8 mouse cellular contexts compared by ENCODE assay signal in genomic region chr2:118676839-118677741, GRCm38 (mm10). TPM values are rescaled to one million over a fixed set of nuclear protein-coding genes. Genes with fewer than 3 reads are reported as not detected.
A peak's percentile ranks its signal among the peaks of the same experiment; 100 is the strongest.
DNase-seq lines count a peak whose midpoint lies in the region; ATAC-seq and TF ChIP-seq lines count a peak whose summit lies in the region.

No protein-coding gene starts in this region.

- peak overlapping the region; percentile 98 for H3K4me2 ChIP-seq in forebrain, postnatal 0 days (ENCODE audit: low read depth)
- peak overlapping the region; percentile 94 for H3K4me2 ChIP-seq in kidney, embryonic 16.5 days (replicated peaks; ENCODE audit: low read depth, low read length)

- peak; percentile 47 for ATAC-seq in forebrain, postnatal 0 days
- ATAC-seq in kidney, embryonic 16.5 days (ENCODE audit: low FRiP score, low TSS enrichment): peak; percentile 68
- peak; percentile 33 for ATAC-seq in megakaryocyte, adult 5-6 weeks (ENCODE audit: poor library complexity, severe bottlenecking)

- no peak for TF ChIP-seq CTCF in layer of hippocampus, adult 2 months (conservative IDR thresholded peaks at IDR 0.05)
- TF ChIP-seq CTCF in forebrain, postnatal 0 days (IDR thresholded peaks at IDR 0.05; ENCODE audit: low read depth): no peak

- peaks cover 20% of the 10 kb centered on the region for H3K27me3 ChIP-seq in forebrain, postnatal 0 days (ENCODE audit: insufficient read depth, low read length)
- H3K27me3 ChIP-seq in kidney, embryonic 16.5 days (ENCODE audit: insufficient read depth, low read length): peaks cover 76% of the 10 kb centered on the region

- H3K4me3 ChIP-seq in layer of hippocampus, adult 2 months: peak overlapping the region; percentile 67
- H3K4me3 ChIP-seq in forebrain, postnatal 0 days (ENCODE audit: low read depth, low read length): peak overlapping the region; percentile 50
- H3K4me3 ChIP-seq in kidney, embryonic 16.5 days (ENCODE audit: low read length): peak overlapping the region; percentile 61

- H3K9ac ChIP-seq in forebrain, postnatal 0 days: peak overlapping the region; percentile 52
- H3K9ac ChIP-seq in kidney, embryonic 16.5 days (replicated peaks; ENCODE audit: low read length): peak overlapping the region; percentile 66

- H3K9me3 ChIP-seq in forebrain, postnatal 0 days (ENCODE audit: low read length): no peaks in the 10 kb centered on the region
- H3K9me3 ChIP-seq in kidney, embryonic 16.5 days (ENCODE audit: low read length): no peaks in the 10 kb centered on the region

- peaks cover 16% of the 10 kb centered on the region; the same call in 1 of the 2 replicates for H3K36me3 ChIP-seq in forebrain, postnatal 0 days (ENCODE audit: insufficient read depth)
- H3K36me3 ChIP-seq in kidney, embryonic 16.5 days (ENCODE audit: insufficient read depth, low read length): no peaks in the 10 kb centered on the region

- WGBS in forebrain, postnatal 0 days: 2% methylated on average over 80 of the region's 89 CpGs
- under 1% methylated on average over 84 of the region's 89 CpGs for WGBS in kidney, embryonic 16.5 days

- peaks cover 8% of the 10 kb centered on the region; the same call in 1 of the 2 replicates for H3K4me1 ChIP-seq in forebrain, postnatal 0 days (ENCODE audit: insufficient read depth)
- H3K4me1 ChIP-seq in kidney, embryonic 16.5 days (ENCODE audit: insufficient read depth, low read length): peaks cover 6% of the 10 kb centered on the region

- peak overlapping the region; percentile 19; the same call in 1 of the 2 replicates for H3K27ac ChIP-seq in layer of hippocampus, adult 2 months
- no peak overlapping the region for H3K27ac ChIP-seq in forebrain, postnatal 0 days (ENCODE audit: low read depth, low read length)
- no peak overlapping the region for H3K27ac ChIP-seq in kidney, embryonic 16.5 days (ENCODE audit: low read length)

- peak in 1 of 2 experiments; percentile 37 for DNase-seq in layer of hippocampus, adult 2 months (ENCODE audit: low spot score in 2 of 2)
- DNase-seq in layer of hippocampus, adult 9-11 months: no peak
- peak; percentile 63 for DNase-seq in adrenal gland, postnatal 14 days
- no peak for DNase-seq in forebrain, postnatal 0 days
- peak; percentile 75 for DNase-seq in testis, postnatal 10 days (ENCODE audit: low spot score)
- DNase-seq in left cerebral cortex, adult 8-10 months (ENCODE audit: low spot score in 2 of 2): no peak

RNA-seq across cellular contexts. Expression of gene Pak6, which starts 14.0 kb away (rescaled TPM):
- 10 to 100 TPM; 57.5 to 65.7 TPM for total RNA-seq in layer of hippocampus, adult 2 months (2021)
- total RNA-seq in adrenal gland, postnatal 14 days (2021): 10.5 and 12.7 TPM in 2 replicates
- 71.4 and 84.4 TPM in 2 replicates for total RNA-seq in forebrain, postnatal 0 days (2014; rRNA removed)
- 39.6 and 61.9 TPM in 2 replicates for polyA plus RNA-seq in forebrain, postnatal 0 days (2015; fragmentation: Nextera tagmentation; extraction: Ambion mirVana)
- polyA plus RNA-seq in kidney, embryonic 16.5 days (2015; fragmentation: Nextera tagmentation; extraction: Ambion mirVana): 0.60 and 1.4 TPM in 2 replicates
- total RNA-seq in megakaryocyte, adult 5-6 weeks (2015): not detected in 2 replicates
- total RNA-seq in megakaryocyte, adult 5-6 weeks (2017): not detected in 2 replicates
- 10 to 100 TPM; 68.1 to 87.8 (median 77.2) TPM for total RNA-seq in left cerebral cortex, adult 8-10 months (2022)

RNA-seq across cellular contexts. Expression of gene Ankrd63, which starts 26.7 kb away (rescaled TPM):
- total RNA-seq in layer of hippocampus, adult 2 months (2021): 10 to 100 TPM; 14.8 to 15.5 TPM
- total RNA-seq in adrenal gland, postnatal 14 days (2021): 0.15 and 0.30 TPM in 2 replicates
- 1.1 and 2.0 TPM in 2 replicates for total RNA-seq in forebrain, postnatal 0 days (2014; rRNA removed)
- 0.62 and 0.64 TPM in 2 replicates for polyA plus RNA-seq in forebrain, postnatal 0 days (2015; fragmentation: Nextera tagmentation; extraction: Ambion mirVana)
- 0.25 and 0.30 TPM in 2 replicates for polyA plus RNA-seq in kidney, embryonic 16.5 days (2015; fragmentation: Nextera tagmentation; extraction: Ambion mirVana)
- total RNA-seq in megakaryocyte, adult 5-6 weeks (2015): 0.07 and 0.11 TPM in 2 replicates
- total RNA-seq in megakaryocyte, adult 5-6 weeks (2017): 0.07 and 0.12 TPM in 2 replicates
- total RNA-seq in left cerebral cortex, adult 8-10 months (2022): 10 to 100 TPM; 36.4 to 40.9 (median 38.5) TPM

RNA-seq across cellular contexts. Expression of gene Plcb2, which starts 51.1 kb away (rescaled TPM):
- total RNA-seq in layer of hippocampus, adult 2 months (2021): 1 to 10 TPM; 2.3 to 2.6 TPM
- total RNA-seq in adrenal gland, postnatal 14 days (2021): 1.1 and 8.7 TPM in 2 replicates
- 0.92 and 1.1 TPM in 2 replicates for total RNA-seq in forebrain, postnatal 0 days (2014; rRNA removed)
- 0.52 and 0.83 TPM in 2 replicates for polyA plus RNA-seq in forebrain, postnatal 0 days (2015; fragmentation: Nextera tagmentation; extraction: Ambion mirVana)
- 1.4 and 1.7 TPM in 2 replicates for polyA plus RNA-seq in kidney, embryonic 16.5 days (2015; fragmentation: Nextera tagmentation; extraction: Ambion mirVana)
- total RNA-seq in megakaryocyte, adult 5-6 weeks (2015): 48.2 and 48.4 TPM in 2 replicates
- 38.1 and 46.9 TPM in 2 replicates for total RNA-seq in megakaryocyte, adult 5-6 weeks (2017)
- 1 to 10 TPM; 2.9 to 5.7 (median 4.3) TPM for total RNA-seq in left cerebral cortex, adult 8-10 months (2022)

Comparison
In these comparisons a context has a peak if more than half of its experiments do, and no peak if none do; other contexts are left out.
1. DNase-seq: peak in adrenal gland, postnatal 14 days (single experiment) and testis, postnatal 10 days (single experiment); none in layer of hippocampus, adult 9-11 months (single experiment), forebrain, postnatal 0 days (single experiment) and left cerebral cortex, adult 8-10 months (0 of 2).
2. RNA of gene Pak6, which starts 14.0 kb away (total RNA-seq): 71.4 to 84.4 TPM in forebrain, postnatal 0 days, 68.1 to 87.8 TPM in left cerebral cortex, adult 8-10 months, 57.5 to 65.7 TPM in layer of hippocampus, adult 2 months and 10.5 to 12.7 TPM in adrenal gland, postnatal 14 days; not detected in megakaryocyte, adult 5-6 weeks; every median in the first group is over 10 times any median in the second.
3. Peak in every context shown above with its lines, with median percentiles within 50 percentile points of each other: H3K4me3 ChIP-seq and ATAC-seq.